Mouse (Mus musculus): ENCODE measurements around the gene Gm5134. TPM values are rescaled to one million over a fixed set of nuclear protein-coding genes. Genes with fewer than 3 reads are reported as not detected.
A peak's percentile ranks its signal among the peaks of the same experiment; 100 is the strongest.

Gene Gm5134
- total and polyA plus RNA-seq, 3 experiments, result not detected

DNA sequence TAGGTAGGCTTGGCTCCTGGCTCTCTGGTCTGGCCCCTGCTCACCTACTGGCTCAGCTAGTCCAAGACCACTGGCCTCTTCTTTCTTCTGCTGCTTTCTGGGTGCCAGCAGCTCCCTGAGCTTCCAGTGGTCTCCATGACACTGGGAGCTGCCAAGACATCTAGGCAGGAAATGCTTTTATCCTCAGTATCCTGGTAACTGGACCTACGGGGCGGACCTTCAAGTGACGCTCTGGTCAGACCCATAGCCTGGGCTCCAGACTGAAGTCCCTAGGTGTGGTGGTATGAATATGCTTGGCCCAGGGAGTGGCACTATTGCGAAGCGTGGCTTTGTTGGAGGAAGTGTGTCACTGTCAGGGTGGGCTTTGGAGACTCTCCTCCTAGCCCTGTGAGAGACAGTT is 13.8 kb upstream of the Gm5134 start, which contains the start of gene Gm867:
TSS of gene Gm867 (minus strand) at position 153 of the 400 bp plus-strand sequence.
- DNase-seq (ENCODE audit: low read depth, low spot score), result no peak
- peak within 1 kb of the TSS; percentile 45 for H3K9ac ChIP-seq (ENCODE audit: control insufficient read depth, low read depth, low read length, poor library complexity, severe bottlenecking)
- H3K36me3 ChIP-seq (ENCODE audit: control insufficient read depth in 1 of 2, insufficient read depth in 2 of 2, low read length in 2 of 2), result peaks cover 0 to 40% of the 10 kb centered on the region in 2 experiments; a peak in 2 of 4 replicates
- peak within 1 kb of the TSS in 1 of 2 experiments; percentile 36; a peak in 1 of 4 replicates for H3K4me3 ChIP-seq (ENCODE audit: control insufficient read depth in 1 of 2, insufficient read depth in 1 of 2, low read depth in 2 of 2, low read length in 2 of 2)
- H3K9me3 ChIP-seq (replicated peaks; ENCODE audit: insufficient read depth, low read length), result no peaks in the 10 kb centered on the region
- no peaks in the 10 kb centered on the region for H3K27me3 ChIP-seq (ENCODE audit: control insufficient read depth in 1 of 2, insufficient read depth in 2 of 2, low read length in 2 of 2)
- peaks cover 9% of the 10 kb centered on the region for H3K79me2 ChIP-seq (ENCODE audit: control insufficient read depth, insufficient read depth, low read length, poor library complexity)
- H3K4me1 ChIP-seq (ENCODE audit: control insufficient read depth in 1 of 2, insufficient read depth in 2 of 2, low read length in 2 of 2), result peaks cover 14 to 51% of the 10 kb centered on the region in 2 experiments
- H3K27ac ChIP-seq (ENCODE audit: control insufficient read depth, low read depth, low read length), result peak within 1 kb of the TSS; percentile 45
- TF ChIP-seq ZKSCAN1 (IDR thresholded peaks at IDR 0.05; ENCODE audit: low read depth, low read length), result no peak
- no peak for TF ChIP-seq CHD1 (IDR thresholded peaks at IDR 0.05; ENCODE audit: low read depth, low read length)
- TF ChIP-seq ETS1 (IDR thresholded peaks at IDR 0.05; ENCODE audit: low read depth, low read length), result no peak
- no peak for TF ChIP-seq RAD21 (IDR thresholded peaks at IDR 0.05; ENCODE audit: low read depth, low read length)

GRCm38 (mm10) chr10:75941042-75941824 is 13.1 kb upstream of the Gm5134 start:
- Histone ChIP-seq H3K27me3 (ENCODE audit: control insufficient read depth in 1 of 2, insufficient read depth in 2 of 2, low read length in 2 of 2) (no peaks in the 10 kb centered on the region), H3K9ac (ENCODE audit: control insufficient read depth, low read depth, low read length, poor library complexity, severe bottlenecking) (no peak overlapping the region), H3K27ac (ENCODE audit: control insufficient read depth, low read depth, low read length) (no peak overlapping the region), H3K4me3 (ENCODE audit: control insufficient read depth in 1 of 2, insufficient read depth in 1 of 2, low read depth in 2 of 2, low read length in 2 of 2) (no peak overlapping the region), H3K36me3 (ENCODE audit: control insufficient read depth in 1 of 2, insufficient read depth in 2 of 2, low read length in 2 of 2) (peaks cover 0 to 40% of the 10 kb centered on the region in 2 experiments; a peak in 2 of 4 replicates), H3K4me1 (ENCODE audit: control insufficient read depth in 1 of 2, insufficient read depth in 2 of 2, low read length in 2 of 2) (peaks cover 14 to 51% of the 10 kb centered on the region in 2 experiments), H3K9me3 (replicated peaks; ENCODE audit: insufficient read depth, low read length) (no peaks in the 10 kb centered on the region), H3K79me2 (ENCODE audit: control insufficient read depth, insufficient read depth, low read length, poor library complexity) (peaks cover 4% of the 10 kb centered on the region)
- TF ChIP-seq MYC (IDR thresholded peaks at IDR 0.05; ENCODE audit: low read depth, low read length), result no peak
- no peak for TF ChIP-seq POLR2AphosphoS2 (IDR thresholded peaks at IDR 0.05; ENCODE audit: low read length)
- TF ChIP-seq USF1 (IDR thresholded peaks at IDR 0.05; ENCODE audit: low read depth, low read length), result no peak
- no peak for TF ChIP-seq SMC3 (IDR thresholded peaks at IDR 0.05; ENCODE audit: low read depth, low read length)
- TF ChIP-seq MXI1 (IDR thresholded peaks at IDR 0.05; ENCODE audit: low read depth, low read length), result no peak
- no peak for TF ChIP-seq ZMIZ1 (IDR thresholded peaks at IDR 0.05; ENCODE audit: low read depth, low read length)
- TF ChIP-seq MAZ (IDR thresholded peaks at IDR 0.05; ENCODE audit: low read depth, low read length), result no peak
- TF ChIP-seq MAX (IDR thresholded peaks at IDR 0.05; ENCODE audit: low read length), result no peak
- TF ChIP-seq ZKSCAN1 (IDR thresholded peaks at IDR 0.05; ENCODE audit: low read depth, low read length), result no peak
- no peak for TF ChIP-seq UBTF (IDR thresholded peaks at IDR 0.05; ENCODE audit: borderline replicate concordance, insufficient read depth, low read depth, low read length)
- DNase-seq (ENCODE audit: low read depth, low spot score), result no peak
